Mouse (Mus musculus) mouse trophoblast stem cell (cell line): ENCODE measurements at regions not wholly inside any gene's neighbourhood (a gene's known extent, or its start where the extent isn't known, plus 50 kb on each side); places are given as distances from the start of the nearest gene placed in this dataset.
"Not testable (repeated sequence)": the region's sequence is repeated elsewhere in the genome, so short reads cannot be mapped to it uniquely, and the experiment has no call there.

Source experiments
- in situ Hi-C, 2 experiments: fragments of 300-500 bp; cut with MseI, MboI; formaldehyde crosslinking; loops; 2 replicates in 1 of 2; 3 replicates in 1 of 2; pipeline ENCODE4 v1.15.1; 2025

DNA sequence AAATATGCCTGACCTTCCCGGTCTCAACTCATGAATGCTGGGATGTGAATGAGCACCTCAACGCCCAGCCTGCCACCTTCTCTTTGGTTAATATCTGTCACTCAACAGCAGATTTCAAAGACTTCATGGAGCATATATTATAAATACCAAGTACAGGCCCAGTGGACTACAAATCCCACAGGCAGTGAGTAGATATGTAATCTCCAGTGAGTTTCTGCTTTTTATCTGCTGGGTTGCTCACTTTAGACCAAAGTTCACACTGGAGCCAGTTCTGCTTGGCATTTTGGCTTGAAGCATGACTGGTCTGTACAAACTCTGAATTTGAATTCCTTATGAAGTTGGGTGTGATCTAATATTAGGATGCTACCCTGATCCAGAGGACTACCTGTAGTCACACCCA is 377.1 kb upstream of the Ngly1 start:
- in situ Hi-C loops = no loop called here

- in situ Hi-C loops = loop anchor here (5.0 to 25.0 kb wide), 2 partner anchors 518 to 528 kb away; no protein-coding TSS in a partner anchor
Measured at GRCm38 (mm10) chr14:15880146-15880545, 368.9 kb upstream of the Ngly1 start.

DNA sequence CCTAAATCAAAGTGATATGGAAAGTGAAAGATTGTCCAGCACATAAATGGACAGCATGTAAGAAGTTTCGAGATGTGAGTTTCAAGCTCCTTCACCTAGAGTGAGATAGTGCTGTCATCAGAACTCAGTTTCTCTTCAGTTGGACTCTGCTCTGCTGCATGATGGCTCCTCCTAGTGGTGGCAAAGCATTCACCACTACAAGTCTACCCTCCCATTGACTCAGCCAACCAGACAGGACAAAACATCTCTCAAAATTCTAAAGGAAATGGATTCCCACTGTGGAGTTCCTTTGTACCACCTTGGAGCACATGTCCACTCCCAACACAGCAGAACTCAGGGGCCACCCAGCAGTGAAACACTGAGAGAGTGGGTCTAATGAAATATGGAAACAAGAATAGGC is 367.8 kb upstream of the Ngly1 start:
- in situ Hi-C loops = loop anchor here (5.0 to 25.0 kb wide), 2 partner anchors 519 to 529 kb away; no protein-coding TSS in a partner anchor

DNA sequence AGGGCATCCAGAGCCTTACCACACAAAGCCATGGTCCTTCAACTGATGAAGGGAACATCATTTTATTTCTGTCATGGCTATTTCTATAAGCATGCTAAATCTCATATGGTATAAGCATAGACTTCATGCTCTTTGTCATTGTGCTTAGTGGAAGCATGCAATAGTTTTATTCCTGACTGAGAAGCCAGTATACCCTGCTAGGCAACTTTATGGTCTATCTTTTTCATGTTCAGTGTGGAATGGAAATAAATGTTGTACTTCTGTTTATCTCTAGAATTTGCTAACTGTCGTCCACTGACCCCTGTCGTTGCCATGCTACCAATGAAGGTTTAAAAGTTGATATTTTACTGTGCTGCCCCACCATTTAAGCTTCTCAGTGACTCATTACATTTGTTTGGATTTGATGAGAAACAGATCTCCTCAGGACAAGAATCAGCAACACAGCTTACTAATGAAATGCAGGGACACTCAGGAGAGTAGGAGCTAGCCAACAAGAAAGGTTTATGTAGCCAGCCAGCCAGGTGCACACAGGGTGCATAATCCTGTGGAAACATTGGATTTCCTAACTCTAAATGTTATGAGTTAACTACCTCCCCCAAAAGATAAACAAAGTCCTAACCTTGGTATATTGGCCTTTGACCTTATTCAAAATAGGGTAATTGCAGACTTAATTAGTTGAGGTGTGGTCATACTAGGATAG is 364.3 kb upstream of the Ngly1 start:
- in situ Hi-C loops = loop anchor here (5.0 to 25.0 kb wide), 2 partner anchors 522 to 532 kb away; no protein-coding TSS in a partner anchor

GRCm38 (mm10) chr14:15897098-15897497 is 352.0 kb upstream of the Ngly1 start:
- in situ Hi-C loops = loop anchor here in 1 of 2 experiments (25.0 kb wide), 1 partner anchor 535 kb away; no protein-coding TSS in a partner anchor

DNA sequence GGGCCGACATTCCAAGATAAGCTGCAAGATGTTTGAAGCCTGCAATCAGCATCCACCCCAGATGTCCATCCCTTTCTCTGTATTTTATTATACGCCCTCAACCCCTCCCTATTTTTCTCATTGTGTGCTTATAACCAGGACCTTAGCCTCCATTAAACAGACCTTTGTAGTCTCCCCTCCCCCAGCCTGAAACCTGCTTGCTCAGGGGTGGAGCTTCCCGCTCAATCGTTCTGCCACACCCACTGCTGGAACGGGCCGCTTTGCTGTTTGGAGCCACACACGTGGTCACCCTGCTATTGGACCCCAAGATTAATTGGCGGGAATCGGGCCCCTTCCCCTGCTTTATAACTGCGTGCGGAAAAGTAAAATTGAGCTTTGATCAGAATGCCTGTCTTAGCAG is 342.7 kb upstream of the Ngly1 start:
- in situ Hi-C loops = not testable (repeated sequence)

- in situ Hi-C loops = not testable (repeated sequence)
Measured at GRCm38 (mm10) chr14:15913206-15913605, 335.9 kb upstream of the Ngly1 start.

GRCm38 (mm10) chr14:15914176-15914575 is 334.9 kb upstream of the Ngly1 start:
- in situ Hi-C loops = no loop called here

DNA sequence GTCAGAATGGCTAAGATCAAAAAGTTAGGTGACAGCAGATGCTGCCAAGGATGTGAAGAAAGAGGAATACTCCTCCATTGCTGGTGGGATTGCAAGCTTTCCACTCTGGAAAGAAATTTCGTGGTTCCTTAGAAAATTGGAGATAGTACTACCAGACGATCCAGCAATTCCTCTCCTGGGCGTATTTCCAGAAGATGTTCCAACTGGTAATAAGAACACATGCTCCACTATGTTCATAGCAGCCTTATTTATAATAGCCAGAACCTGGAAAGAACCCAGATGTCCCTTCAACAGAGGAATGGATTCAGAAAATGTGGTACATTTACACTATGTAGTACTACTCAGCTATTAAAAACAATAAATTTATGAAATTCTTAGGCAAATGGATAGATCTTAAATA is 324.4 kb upstream of the Ngly1 start:
- in situ Hi-C loops = not testable (repeated sequence)

- in situ Hi-C loops = no loop called here
Measured at GRCm38 (mm10) chr14:15934729-15935128, 314.4 kb upstream of the Ngly1 start.

GRCm38 (mm10) chr14:15970321-15970720 is 278.8 kb upstream of the Ngly1 start:
- in situ Hi-C loops = no loop called here

DNA sequence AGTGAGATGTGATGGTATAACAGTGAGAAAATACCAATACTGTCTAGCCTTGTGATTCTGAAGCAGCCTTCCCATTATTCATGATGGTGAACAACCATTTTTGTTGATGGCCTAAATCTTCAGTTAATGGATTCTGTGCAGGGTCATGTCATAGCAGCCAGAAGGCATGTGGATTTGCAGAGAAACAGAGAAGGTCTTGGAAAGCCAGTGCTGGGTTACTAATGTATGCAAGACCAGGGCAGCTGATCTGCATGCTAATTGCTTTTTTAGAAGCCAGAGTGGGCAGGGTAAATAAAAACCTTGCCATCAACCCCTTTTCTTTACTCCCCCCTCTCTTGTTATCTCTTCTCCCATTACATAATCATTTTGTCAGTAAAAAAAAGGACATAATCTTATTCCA is 278.3 kb upstream of the Ngly1 start:
- in situ Hi-C loops = no loop called here

DNA sequence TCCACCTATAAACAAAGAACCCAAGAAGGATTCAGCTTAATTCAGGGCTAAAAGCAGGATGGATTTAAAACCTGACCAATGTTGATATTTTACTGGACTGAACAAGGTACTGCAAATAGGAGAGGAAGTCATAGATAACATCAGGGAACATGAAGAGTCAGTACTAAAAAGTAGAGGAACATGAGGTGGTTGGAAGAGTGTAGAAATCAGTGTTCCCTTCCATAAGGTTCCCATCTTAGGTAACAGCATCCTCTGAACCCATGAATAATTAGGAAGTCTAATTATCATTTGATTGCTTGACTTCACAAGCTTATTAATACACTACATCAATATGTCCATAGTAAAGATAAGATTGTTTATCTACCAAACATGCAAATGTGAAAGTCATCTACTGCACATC is 277.8 kb upstream of the Ngly1 start:
- in situ Hi-C loops = no loop called here

GRCm38 (mm10) chr14:15977366-15977765 is 271.7 kb upstream of the Ngly1 start:
- in situ Hi-C loops = no loop called here

- in situ Hi-C loops = no loop called here
Measured at GRCm38 (mm10) chr14:15978329-15978728, 270.8 kb upstream of the Ngly1 start.

GRCm38 (mm10) chr14:16005409-16005808 is 243.7 kb upstream of the Ngly1 start:
- in situ Hi-C loops = no loop called here

DNA sequence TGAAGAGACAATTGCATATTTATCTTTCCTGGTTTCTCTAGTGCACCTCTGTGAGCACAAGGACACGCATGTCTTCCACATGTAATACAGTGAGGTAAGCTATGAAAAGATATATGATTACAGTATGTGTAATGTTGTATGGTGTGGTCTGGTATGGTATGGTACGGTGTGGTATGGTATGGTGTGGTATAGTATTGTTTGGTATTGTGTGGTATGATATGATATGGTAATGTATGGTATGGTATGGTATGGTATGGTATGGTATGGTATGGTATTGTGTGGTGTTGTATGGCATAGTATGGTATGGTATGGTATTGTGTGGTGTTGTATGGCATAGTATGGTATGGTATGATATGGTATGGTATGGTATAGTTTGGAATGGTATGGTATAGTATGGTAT is 242.1 kb upstream of the Ngly1 start:
- in situ Hi-C loops = no loop called here

DNA sequence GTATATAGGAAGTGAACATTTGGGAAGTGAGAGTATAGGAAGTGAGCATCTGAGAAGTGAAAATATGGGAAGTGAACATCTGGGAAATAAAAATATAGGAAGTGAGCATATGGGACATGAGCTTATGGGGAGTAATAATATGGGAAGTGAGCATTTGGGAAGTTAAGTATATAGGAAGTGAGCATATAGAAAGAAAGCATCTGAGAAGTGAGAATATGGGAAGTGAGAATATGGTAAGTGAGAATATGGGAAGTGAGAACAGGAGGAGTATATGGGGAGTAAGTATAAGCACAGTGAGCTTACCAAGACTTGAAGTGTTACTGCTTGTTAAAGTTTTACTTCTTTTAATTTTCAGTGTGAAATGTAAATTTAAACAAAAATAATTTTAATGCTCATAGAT is 239.3 kb upstream of the Ngly1 start:
- in situ Hi-C loops = no loop called here

- in situ Hi-C loops = no loop called here
Measured at GRCm38 (mm10) chr14:16023853-16024252, 225.2 kb upstream of the Ngly1 start.

DNA sequence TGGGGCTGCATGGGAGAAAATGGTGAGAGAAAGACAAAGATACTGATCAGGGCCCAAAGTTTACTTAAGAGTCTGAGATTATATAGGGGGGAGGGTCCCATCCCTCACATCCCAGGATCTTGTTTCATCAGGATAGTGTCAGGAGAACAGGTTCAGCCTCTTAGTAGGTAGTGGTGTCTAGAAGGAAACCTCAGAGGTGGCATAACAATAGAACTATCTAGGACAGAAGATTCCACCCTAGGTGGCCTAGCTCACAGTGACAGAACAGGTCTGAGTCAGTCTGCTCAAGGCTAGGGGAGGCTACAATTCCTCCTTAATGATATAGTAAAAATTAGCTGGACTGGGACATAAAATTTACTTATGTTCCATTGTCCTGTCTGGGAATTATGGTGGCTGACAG is 211.3 kb upstream of the Ngly1 start:
- in situ Hi-C loops = no loop called here

DNA sequence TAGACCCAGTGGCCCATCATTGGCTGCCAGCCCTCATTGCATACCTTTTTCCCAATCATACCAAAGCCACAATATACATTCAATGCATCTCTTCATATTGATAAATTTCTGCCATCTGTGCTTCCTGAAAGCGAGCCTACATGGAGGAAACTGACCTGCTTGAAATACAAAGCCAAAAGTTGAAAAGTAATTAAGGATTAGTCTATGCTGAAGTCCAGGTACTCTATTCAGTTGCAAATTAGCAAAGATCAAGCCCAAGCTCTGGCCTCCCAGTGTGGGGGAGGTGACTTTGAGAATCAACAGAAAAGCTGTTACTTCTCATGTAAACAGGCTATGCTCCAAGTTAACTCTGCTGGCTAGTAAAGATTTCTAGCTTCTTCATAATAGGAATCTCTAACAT is 210.7 kb upstream of the Ngly1 start:
- in situ Hi-C loops = no loop called here

GRCm38 (mm10) chr14:16044466-16044865 is 204.6 kb upstream of the Ngly1 start:
- in situ Hi-C loops = no loop called here

- in situ Hi-C loops = not testable (repeated sequence)
Measured at GRCm38 (mm10) chr14:16072534-16072933, 176.5 kb upstream of the Ngly1 start.

DNA sequence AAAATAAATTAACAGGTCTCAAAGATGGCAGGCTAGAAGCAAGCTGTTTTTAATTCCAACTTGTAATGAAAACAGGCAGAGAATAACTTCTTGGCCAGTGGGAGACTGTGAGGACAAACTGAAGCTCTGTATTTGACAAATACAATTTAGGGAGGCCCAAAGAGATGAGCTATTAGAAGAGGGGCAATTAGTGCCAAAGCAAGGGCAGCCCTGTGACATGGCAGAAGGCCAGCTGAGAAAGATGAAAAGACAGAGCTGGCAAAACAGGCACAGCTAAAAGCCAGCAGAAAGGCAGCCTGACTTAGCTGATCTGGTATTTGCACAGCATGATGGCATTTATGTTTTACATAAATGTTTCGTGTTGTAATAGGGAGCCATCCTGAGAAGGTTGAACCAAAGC is 175.0 kb upstream of the Ngly1 start:
- in situ Hi-C loops = no loop called here
